Mouse (Mus musculus) gastrocnemius, postnatal 10 days (tissue): Measurements from ENCODE around the gene Traf3ip2. TPM values are rescaled to one million over a fixed set of nuclear protein-coding genes. Genes with fewer than 3 reads are reported as not detected.

ENCODE experiments used
- DNase-seq: peaks from one replicate; pipeline ENCODE4 v3.0.0; 2021; ENCODE audit warnings: mixed read lengths
- total RNA-seq, 2 experiments: library from RNA; stranded (reverse); gene quantifications; 2 replicates each; pipeline ENCODE4 v1.2.3; 2021

The Traf3ip2 gene
- total RNA-seq, 2 experiments from 2014 or later = 5.9 to 6.0 TPM

DNA sequence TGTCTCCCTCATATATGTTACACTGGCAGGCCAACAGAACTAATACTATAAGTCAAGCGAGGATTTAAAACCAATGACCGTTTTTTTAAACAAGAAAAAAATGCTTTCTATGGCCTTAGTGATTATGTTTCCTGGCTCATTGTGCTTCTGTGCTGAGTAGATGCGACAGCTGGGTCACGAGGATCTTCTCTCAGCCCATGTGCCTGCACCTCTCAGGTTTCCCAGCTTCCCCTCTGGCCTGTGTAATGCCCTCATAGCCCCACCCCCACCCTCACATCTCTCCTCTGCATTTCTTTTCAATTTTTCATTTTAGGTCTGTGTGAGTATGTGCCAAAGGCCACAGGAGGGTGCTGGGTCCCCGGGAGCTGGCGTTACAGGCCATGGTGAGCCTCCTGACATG lies 20.6 kb downstream of the Traf3ip2 start:
- DNase-seq = no peak

DNA sequence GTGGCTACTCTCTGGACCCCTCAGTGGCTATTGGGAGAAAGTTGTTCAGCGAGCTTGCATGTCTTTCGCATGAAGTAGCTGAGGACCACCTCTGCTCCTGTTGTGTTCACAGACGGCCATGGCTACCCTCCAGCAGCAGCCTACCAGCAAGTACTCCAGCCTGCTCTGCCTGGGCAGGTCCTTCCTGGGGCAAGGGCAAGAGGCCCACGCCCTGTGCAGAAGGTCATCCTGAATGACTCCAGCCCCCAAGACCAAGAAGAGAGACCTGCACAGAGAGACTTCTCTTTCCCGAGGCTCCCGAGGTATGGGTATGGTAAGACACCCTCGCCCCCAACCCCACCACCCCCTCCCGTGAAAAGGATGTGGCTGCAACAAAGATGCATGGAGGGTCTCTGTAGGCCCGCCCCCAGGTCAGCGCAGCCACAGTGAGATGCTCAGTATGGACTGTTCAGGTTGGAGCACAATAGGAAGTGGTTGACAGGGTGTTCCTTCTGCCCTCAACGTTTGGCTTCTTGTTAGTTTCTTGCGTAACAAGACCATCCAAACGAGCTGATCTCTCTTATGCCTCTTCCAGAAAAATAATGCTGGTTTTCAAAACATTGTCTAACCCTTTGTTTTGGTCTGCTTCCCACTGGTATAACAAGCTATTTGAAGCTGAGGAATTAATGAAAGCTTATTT lies 21.8 kb downstream of the Traf3ip2 start:
- DNase-seq = no peak

DNA sequence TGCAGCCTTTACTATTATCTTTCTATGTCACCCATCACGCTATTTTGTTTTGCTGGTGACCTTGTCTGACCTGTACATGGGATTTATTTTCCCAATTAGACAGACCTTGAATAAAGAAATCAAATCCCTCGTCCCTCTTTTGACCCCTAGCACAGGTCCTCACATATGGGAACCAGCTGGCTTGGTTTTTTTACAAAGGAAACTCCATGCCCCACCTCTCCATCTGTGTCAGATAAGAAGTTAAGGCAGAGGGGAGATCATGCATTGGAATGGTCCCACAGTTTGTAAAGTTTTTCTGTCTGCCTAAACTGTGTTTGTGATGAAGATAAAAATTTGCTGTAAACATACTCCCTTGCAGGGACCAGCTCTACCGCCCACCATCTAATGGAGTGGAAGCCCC lies 26.1 kb downstream of the Traf3ip2 start:
- no peak for DNase-seq

DNA sequence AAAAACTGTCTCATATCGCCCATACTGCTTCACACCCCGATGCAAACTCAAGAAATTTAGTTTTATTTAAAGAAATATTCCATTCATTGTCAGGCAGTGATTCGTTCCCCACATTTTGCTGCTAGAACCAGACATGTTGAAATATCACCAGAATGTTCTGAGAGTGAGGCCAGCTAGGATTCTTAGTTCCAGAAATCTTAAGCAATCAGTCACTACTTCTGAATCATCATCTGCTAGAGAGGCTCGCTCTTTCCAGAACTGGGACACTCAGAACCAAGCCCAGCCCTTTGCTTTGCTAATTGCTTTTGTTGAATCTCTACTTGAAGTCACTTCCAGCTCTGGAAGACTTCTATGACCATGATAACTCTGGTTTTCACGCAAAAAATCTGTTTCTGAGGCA lies 27.0 kb downstream of the Traf3ip2 start:
- no peak for DNase-seq

DNA sequence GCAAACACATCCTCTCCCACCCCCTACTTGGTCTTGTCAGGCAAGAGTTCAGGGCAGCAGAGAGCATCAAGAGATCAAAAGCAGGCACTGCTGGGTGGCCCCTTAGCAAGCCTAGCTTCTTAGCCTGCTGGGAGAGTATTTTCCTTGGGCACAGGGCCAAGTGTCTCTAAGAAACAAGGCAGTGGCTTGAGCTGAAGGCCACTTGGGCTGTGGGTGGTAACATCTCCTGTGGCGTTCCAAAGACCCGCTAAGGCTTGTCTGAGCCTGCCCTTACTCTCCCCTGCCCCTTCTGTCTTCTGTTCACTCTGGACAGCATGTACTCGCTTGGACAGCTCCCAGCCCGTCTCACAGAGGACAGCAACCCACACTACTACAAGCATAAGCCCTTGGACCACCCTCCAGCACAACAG lies 28.1 kb downstream of the Traf3ip2 start:
- DNase-seq = no peak

DNA sequence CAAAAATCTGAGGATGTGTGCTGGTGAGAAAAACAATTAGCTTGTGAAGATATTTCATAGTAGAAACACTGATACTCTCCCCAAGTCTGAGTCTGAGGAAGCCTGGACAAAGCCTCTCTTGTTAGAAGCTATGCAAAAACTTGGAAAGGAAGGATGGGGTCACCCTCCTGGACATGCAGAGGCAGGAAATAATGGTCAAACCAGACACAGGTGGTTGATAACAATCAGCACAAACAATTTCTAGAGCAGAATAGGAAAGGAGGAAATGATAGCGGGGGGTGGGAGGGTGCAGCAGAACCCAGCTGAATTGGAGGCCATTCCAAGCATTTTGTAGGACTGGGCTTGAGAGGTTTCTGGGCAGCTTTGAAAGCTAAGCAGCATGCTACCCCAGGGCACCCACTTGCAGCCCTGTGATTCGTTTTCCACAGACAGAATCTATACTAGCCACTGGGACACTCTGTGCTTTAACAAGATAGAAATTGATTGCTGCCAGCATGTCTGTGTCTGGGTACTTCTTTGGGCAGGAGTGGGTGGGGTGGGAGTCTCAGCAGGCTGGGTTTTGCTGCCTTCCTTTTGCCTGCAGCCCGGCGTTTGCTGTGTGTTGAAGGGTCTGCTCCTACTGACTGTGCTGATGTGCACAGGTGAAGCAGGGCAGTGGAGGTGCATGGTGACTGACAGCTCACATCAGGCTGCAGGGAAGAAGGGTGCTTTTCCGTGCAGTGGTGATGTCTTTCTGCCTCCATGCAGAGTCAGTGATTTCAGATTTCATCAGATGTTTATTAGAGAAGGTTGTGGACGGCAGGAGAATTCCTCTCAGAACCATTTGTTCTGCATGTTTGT lies 33.3 kb downstream of the Traf3ip2 start:
- no peak for DNase-seq

DNA sequence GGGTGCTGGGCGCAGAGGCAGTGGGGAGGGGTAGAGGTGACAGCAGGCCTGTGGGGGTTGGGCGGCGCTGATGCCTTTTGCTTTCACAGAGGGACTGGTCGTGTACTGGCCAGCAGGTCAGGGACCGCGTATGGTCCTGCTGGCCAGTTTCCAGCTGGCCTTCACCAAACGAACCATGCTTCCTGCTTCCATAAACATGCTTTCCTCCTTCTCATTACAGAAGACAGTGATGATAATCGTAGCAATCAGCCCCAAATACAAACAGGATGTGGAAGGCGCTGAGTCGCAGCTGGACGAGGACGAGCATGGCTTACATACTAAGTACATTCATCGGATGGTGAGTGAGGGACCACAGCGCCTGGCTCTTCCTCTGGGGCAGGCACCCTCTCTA lies 33.9 kb downstream of the Traf3ip2 start:
- peak; percentile 48 for DNase-seq

DNA sequence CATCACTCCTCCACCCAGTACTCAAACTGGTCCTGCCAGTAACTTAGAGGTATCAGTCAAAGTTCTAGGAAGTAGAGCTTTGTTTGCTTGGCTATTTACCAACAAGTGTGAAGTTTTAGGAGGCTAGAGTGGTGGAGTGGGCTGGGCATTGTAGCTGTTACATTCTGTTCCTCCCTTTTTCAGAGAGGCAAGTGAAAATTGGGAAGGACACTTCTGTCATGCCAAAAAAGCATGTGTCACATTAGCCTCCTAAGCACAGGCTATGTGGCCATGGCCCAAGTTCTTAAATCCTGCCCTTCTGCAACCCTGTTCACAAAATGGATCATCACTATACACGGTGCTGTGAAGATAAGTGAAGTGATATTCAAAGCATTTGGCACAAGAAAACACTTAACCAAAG lies 34.4 kb downstream of the Traf3ip2 start:
- no peak for DNase-seq

DNA sequence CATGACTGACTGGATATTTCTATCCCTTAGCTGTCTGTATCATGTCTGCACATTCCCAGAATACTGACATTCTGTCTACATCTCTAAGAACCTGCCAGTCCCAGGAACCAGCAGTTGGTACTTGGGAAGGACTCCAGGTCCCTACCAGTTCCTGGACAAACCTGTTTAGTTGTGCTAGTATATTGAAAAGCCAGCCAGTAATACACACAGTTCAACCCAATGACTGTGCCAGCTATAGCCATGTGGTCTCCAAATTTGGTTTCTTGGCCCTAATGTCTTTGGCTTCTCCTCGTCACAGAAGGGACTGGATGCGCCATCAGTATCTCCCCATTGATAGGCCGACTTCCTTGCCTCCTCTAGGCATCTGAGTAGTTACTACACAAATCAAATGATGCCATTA lies 35.5 kb downstream of the Traf3ip2 start:
- DNase-seq = no peak

DNA sequence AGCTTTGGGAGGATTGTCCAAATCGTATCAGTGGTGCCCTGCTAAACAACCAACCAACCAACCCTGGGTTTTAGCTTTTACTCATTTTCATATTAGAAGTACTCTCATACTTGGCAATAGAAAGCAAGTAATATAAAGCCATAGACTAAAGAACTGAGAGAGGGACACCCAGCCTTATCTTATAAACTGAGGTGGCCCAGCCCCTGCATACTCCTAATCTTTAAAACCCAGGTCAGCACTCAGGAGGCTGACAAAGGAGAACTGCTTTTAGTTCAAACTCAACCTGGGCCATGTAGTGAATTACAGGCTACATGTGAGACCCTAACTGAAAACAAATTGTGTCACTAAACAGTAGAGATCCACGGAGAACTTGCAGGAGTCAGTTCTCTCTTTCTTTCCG lies 36.8 kb downstream of the Traf3ip2 start:
- DNase-seq = no peak

DNA sequence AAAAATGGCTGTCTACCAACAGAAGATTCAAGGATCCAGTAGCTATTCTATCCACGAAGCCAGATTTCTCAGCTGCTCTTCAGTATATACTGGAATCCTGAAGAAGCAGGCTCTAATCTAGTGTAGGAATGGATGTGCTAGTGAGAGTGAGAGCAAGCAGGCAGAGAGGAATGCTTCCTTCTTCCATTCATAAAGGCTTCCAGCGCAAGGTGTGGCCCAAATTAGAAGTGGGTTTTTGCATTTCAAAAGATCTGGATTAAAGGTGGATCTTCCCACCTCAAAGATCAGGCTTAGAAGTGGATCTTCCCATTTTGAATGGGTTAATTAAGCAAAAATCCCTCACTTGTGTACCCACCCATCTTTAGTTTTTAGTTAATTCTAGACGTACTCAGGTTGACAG lies 37.6 kb downstream of the Traf3ip2 start:
- DNase-seq = no peak

DNA sequence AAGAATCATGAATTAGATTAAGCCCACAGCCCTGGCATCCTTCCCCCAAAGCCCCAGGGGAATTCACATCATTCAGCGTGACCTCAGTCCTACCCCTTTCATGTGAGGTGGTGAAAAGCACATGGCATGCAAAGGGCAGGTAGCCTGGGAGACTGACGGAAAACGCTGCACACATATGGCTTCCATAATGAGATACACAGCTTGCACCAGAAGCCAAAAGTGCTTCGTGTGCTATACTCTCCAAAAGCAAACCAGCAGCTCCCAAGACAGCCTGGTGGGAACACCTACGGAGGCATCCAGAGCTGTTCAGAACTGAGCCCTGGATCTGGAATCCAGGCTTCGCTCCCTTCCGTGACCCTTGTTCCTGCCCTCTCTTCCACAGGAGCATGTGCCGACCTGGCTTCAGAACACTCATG lies 41.3 kb downstream of the Traf3ip2 start:
- no peak for DNase-seq

DNA sequence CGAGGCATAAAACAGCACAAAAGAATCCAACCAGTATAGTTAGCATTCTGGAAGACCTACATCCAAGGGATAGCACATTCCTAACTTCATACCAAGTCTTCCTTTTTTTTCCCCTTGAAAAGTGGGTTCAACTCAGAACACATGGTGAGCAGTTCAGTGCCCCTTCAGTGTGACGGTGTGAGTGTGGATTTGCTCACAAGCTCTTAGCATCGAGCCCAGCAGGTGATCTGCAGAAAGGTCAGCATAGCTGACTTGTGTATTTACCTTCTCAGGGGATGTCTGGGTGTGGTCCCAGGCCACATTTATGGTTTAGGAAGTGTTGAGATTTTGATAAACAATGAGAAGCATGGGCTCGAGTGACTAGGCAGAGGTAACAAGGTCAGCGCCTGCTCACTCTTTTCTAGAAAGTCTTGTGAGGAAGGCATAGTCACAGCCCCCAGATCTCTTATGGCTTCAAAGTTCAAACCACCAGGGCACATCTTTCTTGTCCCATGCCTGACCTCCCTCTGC lies 46.2 kb downstream of the Traf3ip2 start:
- DNase-seq = no peak

DNA sequence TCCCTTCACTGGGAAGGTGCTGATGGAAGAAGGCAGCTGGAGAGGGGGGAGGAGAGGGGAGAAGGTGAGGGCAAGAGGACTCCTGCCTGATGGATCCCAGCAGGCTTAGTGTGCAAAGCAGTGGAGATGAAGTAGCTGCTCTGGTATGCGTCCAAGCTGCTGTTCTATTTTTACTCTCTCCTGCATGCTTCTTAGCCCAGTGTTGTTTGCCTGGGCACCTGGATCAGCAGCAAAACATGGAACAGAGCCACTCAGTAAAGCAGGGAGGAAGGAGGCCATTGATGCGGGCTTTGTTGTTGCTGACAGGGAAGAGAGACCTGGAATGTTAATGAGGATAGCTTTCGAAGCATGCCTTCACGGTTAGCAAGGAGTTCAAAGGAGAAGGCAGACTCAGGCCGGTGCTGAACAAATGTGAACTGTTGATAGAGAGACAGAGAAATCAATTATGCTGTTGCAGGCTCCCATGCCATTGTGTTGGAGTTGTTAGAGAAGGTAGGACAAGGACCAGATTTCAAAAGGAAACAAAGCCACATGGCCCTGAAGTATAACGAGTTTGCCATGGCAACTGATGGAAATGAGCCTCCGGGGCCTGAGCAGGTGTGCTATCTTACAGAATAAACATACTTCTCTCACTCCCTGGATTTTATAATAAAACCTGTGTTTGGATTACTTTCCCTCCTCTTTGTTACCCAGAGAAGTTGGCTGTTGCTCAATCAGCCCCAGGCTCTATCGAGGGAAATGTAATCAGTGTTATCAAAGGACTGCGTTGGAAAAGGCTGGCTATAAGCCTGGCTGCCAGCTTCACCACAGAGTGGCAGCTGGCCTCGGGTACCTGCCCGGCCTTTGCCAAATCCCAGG lies 46.9 kb downstream of the Traf3ip2 start:
- DNase-seq = peak; percentile 37

DNA sequence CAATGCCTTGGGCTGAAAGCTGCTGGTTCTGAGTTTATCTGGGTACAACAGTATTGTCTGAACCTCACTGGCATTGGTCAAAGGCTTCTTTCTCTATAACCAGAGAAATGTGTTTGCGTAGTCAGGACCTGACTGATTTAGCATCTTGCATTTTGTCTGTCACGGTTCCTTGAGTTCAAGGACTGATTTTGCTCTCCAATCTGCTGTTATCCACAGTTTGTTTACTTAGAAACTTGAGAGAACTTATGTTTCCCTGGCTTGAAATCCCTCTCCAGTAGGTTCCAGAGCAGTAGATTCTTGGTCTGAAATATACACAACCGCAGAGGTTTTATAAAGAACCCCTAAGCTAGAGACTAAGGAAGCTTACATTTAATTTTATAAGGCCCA lies 47.5 kb downstream of the Traf3ip2 start:
- DNase-seq = no peak

DNA sequence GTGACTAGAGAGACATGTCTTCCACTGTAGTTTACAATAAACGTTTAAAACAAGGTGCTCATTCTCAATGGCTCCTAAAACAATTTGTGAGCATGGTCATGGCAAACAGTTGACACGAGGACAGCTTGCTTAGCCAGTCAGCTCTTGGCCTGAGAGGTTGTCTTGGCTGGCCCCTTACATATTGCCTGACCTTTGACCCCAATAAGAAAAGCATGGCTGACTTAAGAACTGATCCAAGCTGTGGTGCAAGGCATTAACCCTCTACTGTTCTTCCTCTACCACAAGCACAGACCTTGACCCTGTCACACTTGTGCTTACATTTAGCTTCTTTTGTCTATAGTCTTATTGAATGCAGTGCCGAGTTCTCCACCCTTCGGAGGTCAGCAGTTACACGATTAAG lies 48.0 kb downstream of the Traf3ip2 start:
- no peak for DNase-seq

DNA sequence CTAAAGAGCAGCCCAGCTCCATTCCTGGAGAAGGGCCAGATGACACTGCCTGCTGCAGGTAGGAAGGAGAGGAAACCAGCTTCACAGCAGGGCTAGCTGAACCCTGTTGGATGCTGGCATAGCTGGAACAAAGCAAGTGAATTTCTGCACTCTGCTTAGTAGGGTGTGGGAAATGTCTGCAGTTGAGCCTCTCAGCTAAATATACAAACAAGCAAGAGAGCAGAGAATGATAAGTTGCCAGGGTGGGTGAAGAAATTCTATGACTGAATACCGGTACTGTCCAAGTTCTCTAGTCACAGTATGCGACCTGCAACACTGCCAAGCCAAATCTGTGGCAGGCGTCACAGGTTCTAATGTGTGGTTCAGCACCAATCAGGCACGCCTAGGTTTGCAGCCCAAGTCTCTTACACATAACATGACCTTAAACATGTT lies 52.4 kb downstream of the Traf3ip2 start:
- no peak for DNase-seq

DNA sequence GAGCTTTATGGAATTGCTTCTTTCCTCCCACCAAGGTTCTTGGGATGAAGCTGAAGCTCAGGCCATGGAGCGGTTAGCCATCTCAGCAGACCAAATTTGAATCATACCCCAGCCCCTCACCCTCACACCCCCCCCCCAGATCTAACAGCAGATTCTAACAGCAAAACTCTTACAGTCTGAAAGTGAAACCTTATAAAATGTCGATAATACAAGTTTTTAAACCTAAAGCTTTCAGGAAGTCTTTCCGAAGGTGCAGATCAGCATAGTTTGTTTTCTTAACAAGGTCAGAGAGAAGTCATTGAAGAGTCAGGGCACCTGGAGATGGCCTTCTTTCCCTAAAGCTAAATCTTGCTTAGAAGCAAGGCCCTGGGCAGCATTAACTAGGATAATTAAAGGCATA lies 53.3 kb downstream of the Traf3ip2 start:
- no peak for DNase-seq

DNA sequence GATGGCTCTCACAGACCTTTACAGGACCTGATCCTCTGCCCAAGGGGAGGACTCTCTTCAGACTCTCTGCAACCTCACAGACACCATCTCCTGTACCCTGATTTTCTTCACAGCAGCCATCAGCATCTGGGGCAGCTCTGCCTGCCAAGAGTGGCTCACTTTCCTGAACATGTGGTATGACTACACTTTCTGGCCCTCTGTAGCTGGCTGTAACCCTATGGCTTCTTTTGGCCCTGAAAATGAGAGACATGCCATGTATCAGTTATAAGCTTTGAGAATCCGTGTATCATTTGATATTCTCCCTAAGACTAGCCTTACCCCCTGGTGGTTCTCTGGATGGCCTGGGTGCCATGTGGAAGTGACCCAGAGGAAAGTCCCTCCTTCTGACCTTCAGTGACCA lies 58.7 kb downstream of the Traf3ip2 start:
- no peak for DNase-seq

DNA sequence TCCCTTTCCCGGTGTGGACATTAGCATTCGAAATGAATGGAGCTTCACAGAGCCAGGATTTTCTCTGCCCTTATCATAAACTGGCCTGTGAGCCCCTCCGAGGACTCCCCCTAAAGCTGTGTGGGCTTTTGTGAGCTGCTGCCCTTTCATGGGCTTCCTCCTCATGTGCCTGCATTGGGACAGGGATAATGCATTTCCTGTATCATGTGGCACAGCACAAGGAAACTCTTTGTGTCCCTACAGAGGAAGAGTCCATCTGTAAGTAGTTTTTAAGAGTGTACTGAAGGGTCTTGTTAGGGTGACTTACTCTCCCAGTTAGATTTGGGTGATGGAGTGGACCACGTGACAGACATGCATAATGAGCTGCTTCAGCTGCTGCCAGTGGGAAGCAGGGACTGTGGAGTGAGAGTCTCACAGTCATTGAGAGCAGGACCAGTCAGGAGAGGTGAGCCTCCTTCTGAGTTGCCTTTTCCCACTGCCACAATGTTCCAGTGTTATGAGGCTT lies 59.9 kb downstream of the Traf3ip2 start:
- no peak for DNase-seq

DNA sequence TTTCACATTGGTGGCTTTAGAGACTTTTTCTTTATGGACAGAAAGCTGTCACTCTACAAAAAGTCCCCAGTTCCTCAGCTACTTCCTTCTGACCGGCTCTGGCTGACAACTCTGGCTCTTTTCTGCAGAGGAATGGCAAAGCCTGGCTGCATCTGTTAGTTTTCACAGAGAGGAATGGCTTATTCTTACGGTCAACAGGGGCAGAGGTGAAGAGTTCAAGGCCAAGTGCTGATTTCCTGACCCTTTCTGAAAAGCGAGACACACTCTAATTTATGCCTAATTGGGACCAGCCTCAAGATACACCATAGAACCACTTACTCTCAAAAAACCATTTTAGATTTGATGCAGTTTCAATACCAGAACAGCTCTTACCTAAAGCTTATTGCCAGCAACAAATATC lies 61.4 kb downstream of the Traf3ip2 start:
- no peak for DNase-seq

DNA sequence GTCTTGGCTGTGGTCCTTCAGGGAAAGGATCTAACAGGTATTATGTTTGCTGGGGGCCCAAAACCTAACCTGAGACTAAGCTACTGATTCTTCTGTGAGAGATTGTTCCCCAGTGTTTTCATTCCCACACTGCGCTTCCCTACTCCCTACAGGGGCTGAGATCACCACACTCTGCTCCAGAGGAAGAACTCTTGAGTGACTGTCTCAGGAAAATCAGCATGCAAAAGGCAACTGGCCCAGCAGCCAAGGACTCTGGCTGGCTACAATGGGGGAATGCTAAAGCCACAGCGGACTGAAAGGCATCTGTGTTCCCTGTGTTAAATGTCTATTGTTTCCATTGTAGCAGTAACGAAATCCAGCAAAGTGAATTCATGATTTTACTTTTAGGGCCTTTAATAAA lies 62.0 kb downstream of the Traf3ip2 start:
- DNase-seq = no peak
